Mouse (Mus musculus) B cell, adult 67 days (primary cell): ENCODE results near the gene Pp2d1. TPM values are rescaled to one million over a fixed set of nuclear protein-coding genes. Genes with fewer than 3 reads are reported as not detected.

Source experiments
- total RNA-seq, 2 experiments: library from RNA; stranded (reverse); gene quantifications; 4 replicates each; pipeline ENCODE4 v1.2.4; 2023

Pp2d1 gene
- not detected for total RNA-seq

DNA sequence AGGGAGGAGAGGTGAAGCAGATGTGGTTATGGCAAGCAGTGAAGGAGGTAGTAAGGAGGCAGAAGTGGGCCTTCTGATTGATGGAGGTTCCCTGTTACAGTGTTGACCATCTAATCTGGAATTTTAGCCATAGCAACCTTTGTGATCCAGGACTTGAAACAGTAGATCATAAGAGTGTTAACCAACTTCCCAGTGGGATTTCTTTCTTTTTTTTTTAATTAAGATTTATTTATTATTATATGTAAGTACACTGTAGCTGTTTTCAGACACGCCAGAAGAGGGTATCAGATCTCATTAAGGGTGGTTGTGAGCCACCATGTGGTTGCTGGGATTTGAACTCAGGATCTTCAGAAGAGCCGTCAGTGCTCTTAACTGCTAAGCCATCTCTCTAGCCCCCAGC lies at the start of gene Pp2d1:
Pp2d1 (minus strand) TSS at position 101 of the 400 bp plus-strand sequence.

GRCm38 (mm10) chr17:53566161-53566918 lies 27.1 kb upstream of the Pp2d1 start, which contains the start of gene Kat2b:
Kat2b (plus strand) TSS chr17:53566861.

GRCm38 (mm10) chr17:53478858-53479603 lies 60.2 kb downstream of the Pp2d1 start, which contains the start of gene Rab5a:
Rab5a (plus strand) TSS chr17:53479234.

DNA sequence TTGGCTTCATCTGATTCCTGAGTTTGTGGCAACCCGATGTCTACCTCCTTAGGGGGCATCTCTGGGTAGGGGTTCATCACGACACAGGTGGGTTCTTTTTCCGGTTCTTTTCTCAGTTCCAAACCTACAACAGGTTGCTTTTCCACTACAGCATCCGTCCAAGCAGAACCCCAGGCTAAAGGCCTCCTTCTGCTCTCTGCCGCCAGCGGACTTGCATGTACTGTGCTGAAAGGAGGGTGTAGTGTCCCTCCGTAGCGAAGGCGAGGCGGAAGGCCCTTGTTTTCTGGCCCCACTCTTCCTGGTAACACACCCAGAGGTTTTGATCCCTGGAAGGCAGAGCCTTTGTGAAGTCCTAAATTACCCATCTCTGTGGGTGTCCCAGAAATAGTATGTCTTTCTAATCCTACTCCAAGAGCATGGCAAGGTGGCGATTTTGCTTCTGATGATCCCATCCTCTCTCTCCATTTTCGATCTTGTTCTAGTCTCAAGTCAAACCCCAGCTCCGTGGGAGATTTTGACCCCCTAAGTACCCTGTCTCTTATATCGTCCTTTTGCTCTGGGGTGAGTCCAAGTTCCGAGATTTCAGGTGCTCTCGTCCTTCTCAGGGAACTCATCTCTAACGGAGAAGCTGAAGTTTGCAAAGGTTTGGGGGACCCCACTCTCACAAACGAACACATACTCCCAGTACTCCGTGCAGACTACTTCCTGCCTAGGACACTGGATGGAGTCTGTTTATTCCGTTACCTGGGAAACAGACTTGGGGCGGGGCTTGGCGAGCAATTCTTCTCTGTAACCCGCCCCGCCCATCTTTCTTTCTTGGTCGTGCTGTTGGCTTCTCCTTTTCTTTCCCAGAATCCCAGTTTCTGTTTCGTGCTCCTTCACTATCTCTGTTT lies 76.4 kb downstream of the Pp2d1 start, which contains the start of gene Efhb:
Efhb (minus strand) TSS at position 719 of the 893 bp plus-strand sequence.

Other genes with a start within 250 kb of the Pp2d1 start
- gene Efhb, start 76.1 kb downstream of the Pp2d1 start, total RNA-seq = under 1 TPM; 0.32 to 0.42 TPM
- 10 to 100 TPM; 77.8 to 79.3 TPM for gene Rab5a, start 60.2 kb downstream of the Pp2d1 start, total RNA-seq
- gene Kat2b, start 27.4 kb upstream of the Pp2d1 start, total RNA-seq = 10 to 100 TPM; 35.7 to 39.1 TPM
- gene Sgo1, start 149.9 kb upstream of the Pp2d1 start, total RNA-seq = 1 to 10 TPM in 1 of 2 experiments, under 1 TPM in 1; 0.44 to 2.9 TPM